8 mouse cellular contexts compared by ENCODE assay signal in the genomic region with DNA sequence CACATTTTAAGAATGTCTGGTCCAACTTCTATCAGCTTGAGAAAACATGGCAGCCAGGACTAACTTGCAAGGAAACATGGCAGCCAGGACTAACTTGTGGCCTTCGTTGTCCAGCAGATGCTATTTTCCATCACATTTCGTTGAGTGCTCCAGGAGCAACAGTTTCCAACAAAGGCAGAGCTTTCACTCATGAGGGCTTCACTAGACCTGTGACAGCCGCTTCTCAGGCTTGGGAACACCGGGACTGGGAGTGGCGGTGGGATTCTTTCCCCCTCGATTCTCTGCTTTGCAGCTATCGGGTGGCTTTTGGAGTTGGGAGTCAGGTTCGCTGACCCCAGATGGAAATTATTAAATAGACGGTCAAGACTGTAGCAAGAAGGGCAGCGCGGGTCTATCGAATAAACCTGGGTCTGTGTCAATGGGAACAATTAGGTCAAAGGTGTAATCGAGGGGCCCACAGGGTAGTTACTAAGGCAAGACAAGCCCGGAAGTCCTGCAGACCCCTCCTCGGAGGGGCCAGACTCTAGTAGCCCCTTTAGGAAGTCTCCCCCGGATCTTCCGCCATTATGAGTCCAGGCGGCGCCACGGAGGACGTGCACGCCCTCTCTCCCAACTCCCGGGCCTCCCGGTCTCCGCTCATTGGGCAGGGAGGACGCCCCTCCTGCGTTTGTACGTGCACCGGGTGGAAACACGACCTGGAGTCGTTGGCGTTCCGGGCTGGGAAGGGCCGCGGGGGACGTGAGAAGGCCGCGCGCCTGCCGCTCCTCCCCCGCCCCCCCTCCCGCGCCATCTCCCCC. TPM values are rescaled to one million over a fixed set of nuclear protein-coding genes. Genes with fewer than 3 reads are reported as not detected.
DNase-seq lines count a peak whose midpoint lies in the region; ATAC-seq lines count a peak whose summit lies in the region.

Mettl9 (plus strand) TSS at position 590 of the 797 bp plus-strand sequence.

- DNase-seq in CD4-positive, CD25-positive, alpha-beta regulatory T cell, adult 2 months (ENCODE audit: low read depth, low spot score), result peak; percentile 97
- peak; percentile 87 for DNase-seq in fibroblast of lung, adult 2 months (ENCODE audit: low read depth)
- DNase-seq in kidney, postnatal 14 days, result peak; percentile 95
- DNase-seq in liver, embryonic 13.5 days, result peak; percentile 85
- DNase-seq in neural tube, embryonic 10.5 days (ENCODE audit: extremely low spot score, low spot score), result peak; percentile 99

- H3K4me1 ChIP-seq in brown adipose tissue, adult 24 weeks (ENCODE audit: control insufficient read depth, insufficient read depth, insufficient read length, low read length), result no peaks in the 10 kb centered on the region
- H3K4me1 ChIP-seq in heart, embryonic 14.5 days (ENCODE audit: control insufficient read depth in 2 of 2, insufficient read depth in 2 of 2, low read length in 2 of 2), result peaks cover 2 to 17% of the 10 kb centered on the region in 2 experiments; a peak in 3 of 4 replicates
- peaks cover 30% of the 10 kb centered on the region for H3K4me1 ChIP-seq in liver, embryonic 13.5 days (replicated peaks)
- peaks cover 12% of the 10 kb centered on the region for H3K4me1 ChIP-seq in stomach, embryonic 16.5 days (ENCODE audit: control insufficient read depth, insufficient read depth, low read length)

- H3K9ac ChIP-seq in heart, embryonic 14.5 days (ENCODE audit: low read length), result peak within 1 kb of the TSS; percentile 97
- H3K9ac ChIP-seq in liver, embryonic 13.5 days, result peak within 1 kb of the TSS; percentile 98
- peak within 1 kb of the TSS; percentile 100 for H3K9ac ChIP-seq in stomach, embryonic 16.5 days (ENCODE audit: low read length)

- 3% methylated on average over 42 of the region's 43 CpGs for WGBS in heart, embryonic 14.5 days
- 3% methylated on average over 42 of the region's 43 CpGs for WGBS in liver, embryonic 13.5 days (ENCODE audit: insufficient replicate concordance)
- 4% methylated on average over 39 of the region's 43 CpGs for WGBS in stomach, embryonic 16.5 days

- H3K9me3 ChIP-seq in heart, embryonic 14.5 days (ENCODE audit: control insufficient read depth, low read length), result no peaks in the 10 kb centered on the region
- H3K9me3 ChIP-seq in liver, embryonic 13.5 days (replicated peaks), result no peaks in the 10 kb centered on the region
- H3K9me3 ChIP-seq in stomach, embryonic 16.5 days (replicated peaks; ENCODE audit: control insufficient read depth, low read length), result no peaks in the 10 kb centered on the region

- H3K27ac ChIP-seq in brown adipose tissue, adult 24 weeks (replicated peaks; ENCODE audit: low read depth, low read length), result peak within 1 kb of the TSS; percentile 89
- H3K27ac ChIP-seq in heart, embryonic 14.5 days (replicated peaks in 1 of 2; ENCODE audit: control insufficient read depth in 1 of 2, insufficient read depth in 1 of 2, low read depth in 2 of 2, low read length in 2 of 2), result peak within 1 kb of the TSS; percentile 91 to 94
- peak within 1 kb of the TSS; percentile 86 for H3K27ac ChIP-seq in liver, embryonic 13.5 days
- peak within 1 kb of the TSS; percentile 96 for H3K27ac ChIP-seq in stomach, embryonic 16.5 days (ENCODE audit: low read length)

- no peaks in the 10 kb centered on the region for H3K36me3 ChIP-seq in heart, embryonic 14.5 days (ENCODE audit: control insufficient read depth, insufficient read depth, low read length)
- no peaks in the 10 kb centered on the region for H3K36me3 ChIP-seq in liver, embryonic 13.5 days
- no peaks in the 10 kb centered on the region for H3K36me3 ChIP-seq in stomach, embryonic 16.5 days (ENCODE audit: control insufficient read depth, insufficient read depth, low read length)

- peak within 1 kb of the TSS; percentile 95 for H3K4me3 ChIP-seq in brown adipose tissue, adult 24 weeks (ENCODE audit: insufficient read depth, low read depth, low read length)
- peak within 1 kb of the TSS; percentile 81 to 100 for H3K4me3 ChIP-seq in heart, embryonic 14.5 days (ENCODE audit: control insufficient read depth in 1 of 2, insufficient read depth in 1 of 2, low read depth in 1 of 2, low read length in 2 of 2)
- peak within 1 kb of the TSS; percentile 96 for H3K4me3 ChIP-seq in liver, embryonic 13.5 days (replicated peaks)
- H3K4me3 ChIP-seq in stomach, embryonic 16.5 days (replicated peaks; ENCODE audit: low read length), result peak within 1 kb of the TSS; percentile 88

- ATAC-seq in heart, embryonic 14.5 days (ENCODE audit: insufficient number of reproducible peaks, insufficient read depth, low FRiP score, low read depth), result peak; percentile 97
- peak; percentile 96 for ATAC-seq in liver, embryonic 13.5 days (ENCODE audit: low read depth)
- peak; percentile 97 for ATAC-seq in stomach, embryonic 16.5 days (ENCODE audit: insufficient read depth, low FRiP score)

- H3K27me3 ChIP-seq in heart, embryonic 14.5 days (ENCODE audit: control insufficient read depth, insufficient read depth, low read length), result peaks cover 22% of the 10 kb centered on the region
- peaks cover 17% of the 10 kb centered on the region for H3K27me3 ChIP-seq in liver, embryonic 13.5 days
- no peaks in the 10 kb centered on the region for H3K27me3 ChIP-seq in stomach, embryonic 16.5 days (ENCODE audit: control insufficient read depth, insufficient read depth, low read length)

- H3K4me2 ChIP-seq in heart, embryonic 14.5 days (ENCODE audit: low read length), result peak within 1 kb of the TSS; percentile 74
- H3K4me2 ChIP-seq in liver, embryonic 13.5 days, result peak within 1 kb of the TSS; percentile 86
- peak within 1 kb of the TSS; percentile 84 for H3K4me2 ChIP-seq in stomach, embryonic 16.5 days (ENCODE audit: low read depth, low read length)

RNA-seq across cellular contexts. Expression of gene Mettl9, which starts in this region (rescaled TPM):
- polyA plus RNA-seq in brown adipose tissue, adult 24 weeks (2012; ENCODE audit: insufficient read depth, insufficient read length, missing spikeins), result 60.4 and 82.4 TPM in 2 replicates
- 113 TPM in 2 replicates for polyA plus RNA-seq in heart, embryonic 14.5 days (2014; fragmentation: Nextera tagmentation; extraction: Ambion mirVana)
- 50.9 and 59.3 TPM in 2 replicates for polyA plus RNA-seq in liver, embryonic 13.5 days (2015; fragmentation: Nextera tagmentation; extraction: Ambion mirVana)
- polyA plus RNA-seq in stomach, embryonic 16.5 days (2015; fragmentation: Nextera tagmentation; extraction: Ambion mirVana), result 94.5 and 111 TPM in 2 replicates

Comparison
In these comparisons a context has a peak if more than half of its experiments do, and no peak if none do; other contexts are left out.
1. Peak in every context shown above with its lines: DNase-seq, ATAC-seq, H3K4me3 ChIP-seq and H3K27ac ChIP-seq.